Mouse (Mus musculus): ENCODE measurements around the gene Rbms3. TPM values are rescaled to one million over a fixed set of nuclear protein-coding genes. Genes with fewer than 3 reads are reported as not detected.
A peak's percentile ranks its signal among the peaks of the same experiment; 100 is the strongest.

Rbms3 gene
- total RNA-seq, 2 experiments from 2014 or later = 11.5 to 13.0 TPM

DNA sequence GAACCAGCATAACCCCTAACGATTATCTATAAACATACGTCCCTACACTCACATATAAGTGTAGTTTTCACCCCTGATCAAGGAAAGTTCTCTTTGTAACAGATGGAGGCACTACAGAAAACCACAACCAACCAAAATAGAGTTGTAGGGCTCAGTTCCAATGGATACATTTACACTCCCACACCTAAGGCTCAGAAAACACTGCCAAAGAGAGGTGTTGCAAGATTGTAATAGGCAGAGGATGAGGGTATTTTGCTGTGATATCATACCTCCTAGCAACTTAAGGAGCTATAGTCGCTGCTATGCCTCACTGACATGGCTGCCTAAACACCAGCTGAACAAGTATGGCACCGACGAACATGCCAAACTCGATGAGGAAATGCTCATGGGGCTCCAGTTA is 44.4 kb downstream of the Rbms3 start:
- H3K4me3 ChIP-seq = no peak overlapping the region
- no peak overlapping the region for H3K27ac ChIP-seq
- intact Hi-C loops (cut with DNase I) = no loop called here
- TF ChIP-seq CTCF (IDR thresholded peaks at IDR 0.05) = no peak
- DNase-seq (ENCODE audit: extremely low spot score in 1 of 2, low spot score in 2 of 2) = no peak

DNA sequence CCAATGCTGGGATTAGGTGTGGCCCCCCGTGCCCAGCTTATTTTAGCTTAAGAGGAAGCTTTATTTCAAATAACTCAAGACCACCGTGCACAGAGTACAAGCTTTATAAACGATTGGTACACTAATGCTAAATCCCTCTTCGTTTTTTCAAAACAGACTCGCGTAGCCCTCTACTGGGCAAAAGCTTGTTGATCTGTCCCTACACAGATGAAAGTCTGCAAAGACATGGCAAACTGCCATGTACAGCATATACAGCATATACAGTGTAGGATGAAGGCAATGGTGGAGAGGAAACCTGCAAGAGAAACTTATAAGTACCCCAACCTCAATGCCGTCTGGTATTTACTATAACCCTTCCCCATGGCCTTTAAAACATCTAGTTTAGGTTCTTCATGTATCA is 46.1 kb downstream of the Rbms3 start:
- TF ChIP-seq CTCF (IDR thresholded peaks at IDR 0.05) = peak; percentile 36
- peak in 1 of 2 experiments; percentile 12 for DNase-seq (ENCODE audit: extremely low spot score in 1 of 2, low spot score in 2 of 2)
- Histone ChIP-seq H3K27ac (no peak overlapping the region), H3K4me3 (no peak overlapping the region)
- intact Hi-C loops (cut with DNase I) = no loop called here

DNA sequence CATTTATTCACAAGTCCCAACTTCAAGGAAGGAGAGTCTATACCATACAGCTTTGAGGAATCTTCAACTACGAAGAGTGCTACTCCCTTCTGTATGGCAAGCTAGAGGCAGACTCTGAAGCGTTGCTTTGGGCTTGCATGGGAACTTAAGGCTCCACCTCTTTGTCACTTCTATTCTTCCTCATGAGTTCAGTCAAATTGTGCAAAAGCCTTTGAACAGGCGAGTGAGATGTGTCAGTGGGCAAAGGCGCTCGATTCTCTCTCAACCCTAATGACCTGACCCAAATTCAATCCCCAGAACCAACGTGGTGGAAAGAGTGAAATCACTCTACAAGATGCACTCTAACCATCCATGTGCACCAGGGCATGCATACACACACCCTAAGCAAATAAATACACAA is 47.1 kb downstream of the Rbms3 start:
- intact Hi-C loops (cut with DNase I) = no loop called here
- no peak for DNase-seq (ENCODE audit: extremely low spot score in 1 of 2, low spot score in 2 of 2)
- TF ChIP-seq CTCF (IDR thresholded peaks at IDR 0.05) = no peak
- Histone ChIP-seq H3K4me3 (no peak overlapping the region), H3K27ac (no peak overlapping the region)

DNA sequence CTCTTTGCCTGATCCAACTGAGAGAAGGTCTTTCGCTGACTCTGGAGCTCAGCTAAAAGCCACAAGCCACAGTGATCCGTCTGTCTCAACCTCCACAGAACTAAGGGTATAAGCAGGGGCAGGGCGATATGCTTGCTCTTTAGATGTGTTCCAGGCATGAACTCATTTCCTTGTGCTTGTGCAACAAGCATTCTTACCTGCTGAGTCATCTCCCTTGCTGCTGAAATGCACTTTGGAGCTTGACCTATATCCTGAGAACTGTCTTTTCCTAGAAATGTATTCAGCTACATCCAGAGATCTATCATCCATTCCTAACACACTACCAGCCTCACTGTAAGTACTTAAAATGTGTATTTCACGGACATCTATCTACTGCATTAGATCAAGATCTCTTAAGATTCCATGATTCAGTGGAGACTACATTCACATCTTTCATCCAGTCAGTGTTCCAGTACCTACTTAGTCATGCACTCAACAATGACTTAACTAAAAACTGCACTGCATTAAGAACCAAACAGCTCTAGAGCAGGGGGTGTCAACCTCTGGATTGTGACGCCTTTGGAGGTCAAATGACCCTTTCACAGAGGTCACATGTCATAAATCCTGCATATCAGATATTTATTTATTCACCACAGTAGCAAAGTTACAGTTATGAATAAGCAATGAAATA is 58.4 kb downstream of the Rbms3 start:
- TF ChIP-seq CTCF (IDR thresholded peaks at IDR 0.05) = no peak
- Histone ChIP-seq H3K27ac (no peak overlapping the region), H3K4me3 (no peak overlapping the region)
- no peak for DNase-seq (ENCODE audit: extremely low spot score in 1 of 2, low spot score in 2 of 2)
- intact Hi-C loops (cut with DNase I) = no loop called here

DNA sequence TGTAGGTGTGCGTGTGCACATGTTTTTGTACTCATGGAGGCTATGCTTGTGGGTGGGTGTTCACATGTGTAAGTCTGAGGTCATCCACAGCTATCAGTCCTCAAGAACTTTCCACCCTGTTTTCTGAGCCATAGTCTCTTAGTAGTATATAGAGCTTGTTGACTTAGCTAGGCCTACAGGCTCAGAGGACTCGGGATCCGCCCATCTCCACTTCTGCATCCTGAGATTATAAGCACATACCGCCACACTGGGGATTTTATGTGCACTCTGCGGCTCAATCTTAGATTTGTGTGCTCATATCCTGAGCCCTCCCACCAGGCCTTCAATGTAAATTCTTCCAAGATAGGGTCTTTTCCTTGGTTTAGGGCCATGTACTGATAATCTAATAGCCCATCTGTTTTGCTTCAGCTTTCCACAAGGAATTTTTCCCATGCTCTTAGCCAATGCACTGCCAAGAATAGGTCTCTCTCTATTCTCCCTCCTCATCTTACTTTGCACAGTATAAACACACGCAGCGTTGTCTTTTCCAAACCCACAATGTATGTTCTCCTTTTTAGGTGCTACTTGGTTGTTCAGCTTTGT is 59.4 kb downstream of the Rbms3 start:
- Histone ChIP-seq H3K27ac (no peak overlapping the region), H3K4me3 (no peak overlapping the region)
- DNase-seq (ENCODE audit: extremely low spot score in 1 of 2, low spot score in 2 of 2) = no peak
- TF ChIP-seq CTCF (IDR thresholded peaks at IDR 0.05) = no peak
- intact Hi-C loops (cut with DNase I) = no loop called here

DNA sequence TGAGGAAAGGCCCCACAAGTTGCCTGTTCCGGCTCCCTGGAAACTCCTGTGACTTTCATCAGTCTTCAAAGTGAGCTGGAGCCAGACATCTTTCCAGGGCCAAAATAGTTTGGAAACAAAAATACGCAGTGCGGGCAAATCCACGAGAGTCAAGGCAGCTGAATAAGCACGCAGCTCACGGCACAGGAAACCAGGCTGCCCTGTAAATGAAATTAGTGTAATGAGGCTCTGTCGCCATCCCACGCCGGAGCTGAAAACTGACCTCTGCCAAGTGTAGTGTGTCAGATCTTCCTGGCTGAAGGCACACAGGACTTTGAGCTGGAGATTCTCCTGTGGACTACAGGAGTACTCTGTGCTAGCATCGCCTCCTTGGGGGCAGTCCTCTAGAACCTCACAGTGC is 63.4 kb downstream of the Rbms3 start:
- no peak for TF ChIP-seq CTCF (IDR thresholded peaks at IDR 0.05)
- intact Hi-C loops (cut with DNase I) = no loop called here
- H3K27ac ChIP-seq = no peak overlapping the region
- no peak for DNase-seq (ENCODE audit: extremely low spot score in 1 of 2, low spot score in 2 of 2)
- H3K4me3 ChIP-seq = no peak overlapping the region

DNA sequence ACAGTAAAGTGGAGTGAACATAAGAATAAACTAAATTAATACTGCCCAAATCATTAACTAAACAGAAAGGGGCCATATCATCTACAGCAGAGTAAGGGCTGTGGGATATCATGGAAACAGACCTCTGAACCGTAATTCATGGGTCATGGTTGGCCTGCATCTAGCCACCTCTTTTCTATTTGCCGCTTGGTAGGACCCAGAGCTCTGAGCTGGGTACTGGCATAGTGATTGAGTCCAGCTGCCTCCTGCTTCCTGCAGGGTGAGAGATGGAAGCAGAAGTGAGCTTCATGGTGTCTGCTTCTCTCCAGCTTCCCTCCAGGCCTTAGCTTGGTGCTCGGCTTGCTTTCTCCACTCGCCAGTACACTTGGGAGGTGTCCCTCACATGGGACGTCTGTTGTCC is 71.2 kb downstream of the Rbms3 start:
- H3K27ac ChIP-seq = no peak overlapping the region
- no peak for TF ChIP-seq CTCF (IDR thresholded peaks at IDR 0.05)
- no peak overlapping the region for H3K4me3 ChIP-seq
- no peak for DNase-seq (ENCODE audit: extremely low spot score in 1 of 2, low spot score in 2 of 2)
- intact Hi-C loops (cut with DNase I) = no loop called here

DNA sequence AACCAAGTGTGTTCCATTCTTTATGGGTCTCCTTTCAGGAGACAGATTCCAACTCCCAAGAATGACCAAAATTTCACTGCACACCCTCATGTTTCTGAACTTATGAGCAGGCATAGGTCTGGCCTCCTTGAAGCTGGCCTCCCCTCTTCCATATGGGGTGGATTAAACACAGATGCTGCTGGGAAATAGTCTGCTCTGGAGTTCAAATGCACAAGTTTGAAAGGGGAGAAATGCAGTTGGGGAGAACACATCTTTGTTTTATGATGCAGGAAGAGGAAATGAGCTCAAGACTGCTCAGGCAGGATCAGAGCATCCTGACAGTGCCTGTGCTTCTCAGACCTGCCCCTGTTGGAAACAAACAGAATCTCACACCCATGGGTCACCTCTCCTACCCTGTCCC is 75.4 kb downstream of the Rbms3 start:
- no peak overlapping the region for H3K27ac ChIP-seq
- intact Hi-C loops (cut with DNase I) = no loop called here
- no peak overlapping the region for H3K4me3 ChIP-seq
- no peak for DNase-seq (ENCODE audit: extremely low spot score in 1 of 2, low spot score in 2 of 2)
- no peak for TF ChIP-seq CTCF (IDR thresholded peaks at IDR 0.05)

DNA sequence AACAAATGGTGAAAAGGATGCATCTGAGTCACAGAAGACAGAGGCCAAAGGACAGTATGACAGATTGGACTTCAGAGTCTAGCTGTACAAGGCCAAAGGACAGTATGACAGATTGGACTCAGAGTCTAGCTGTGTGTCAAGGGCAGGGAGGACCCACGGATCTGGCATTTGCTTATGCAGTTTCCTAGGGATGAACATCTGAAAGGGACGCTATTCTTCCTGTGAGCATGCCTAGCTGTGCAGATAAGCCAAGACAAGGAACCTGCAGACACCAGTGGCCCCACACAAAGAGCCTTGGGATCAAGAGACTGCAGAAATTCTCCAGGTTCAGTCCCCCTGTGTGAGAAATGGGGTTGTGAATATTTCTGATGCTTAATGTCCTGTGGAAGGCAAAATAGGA is 100.4 kb downstream of the Rbms3 start:
- intact Hi-C loops (cut with DNase I) = no loop called here
- no peak overlapping the region for H3K4me3 ChIP-seq
- no peak for DNase-seq (ENCODE audit: extremely low spot score in 1 of 2, low spot score in 2 of 2)
- TF ChIP-seq CTCF (IDR thresholded peaks at IDR 0.05) = no peak
- no peak overlapping the region for H3K27ac ChIP-seq

DNA sequence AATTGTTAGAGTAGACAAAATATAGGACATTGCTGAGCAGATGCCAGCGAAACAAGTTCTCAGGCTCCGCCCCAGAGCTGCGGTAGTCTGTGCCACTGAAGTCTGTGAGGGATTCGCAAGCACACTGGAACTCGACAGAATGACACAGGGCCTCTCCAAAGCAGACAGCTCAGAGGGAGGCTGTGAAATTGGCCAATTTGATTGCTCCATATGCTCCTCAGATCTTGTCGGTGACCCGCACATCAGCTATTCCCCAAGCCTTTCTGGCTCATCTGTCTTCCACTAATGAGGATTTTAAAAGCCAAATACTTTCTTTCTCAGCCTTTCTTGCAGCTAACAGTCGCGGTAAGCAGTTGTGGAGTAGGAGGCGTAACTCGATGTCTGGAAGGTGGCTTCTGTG is 120.8 kb downstream of the Rbms3 start:
- Histone ChIP-seq H3K27ac (no peak overlapping the region), H3K4me3 (no peak overlapping the region)
- no peak for TF ChIP-seq CTCF (IDR thresholded peaks at IDR 0.05)
- intact Hi-C loops (cut with DNase I) = no loop called here
- no peak for DNase-seq (ENCODE audit: extremely low spot score in 1 of 2, low spot score in 2 of 2)

DNA sequence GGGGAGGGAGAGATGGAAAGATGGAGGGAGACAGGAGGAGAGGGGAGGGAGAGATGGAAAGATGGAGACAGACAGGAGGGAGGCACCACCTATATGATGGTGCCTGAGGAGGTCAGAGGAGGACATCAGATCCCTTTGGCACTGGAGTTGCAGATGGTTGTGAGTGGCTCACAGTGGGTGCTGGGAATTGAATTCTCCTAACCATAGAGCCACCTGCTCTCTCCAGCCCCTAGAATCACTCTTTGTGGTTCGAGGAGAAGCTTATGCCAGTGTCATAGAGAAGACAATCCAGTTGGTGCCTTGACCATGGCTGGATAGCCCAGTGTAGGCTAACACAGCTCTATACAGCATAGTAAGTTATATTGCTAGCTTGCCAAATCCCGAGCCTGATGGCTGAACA is 137.8 kb downstream of the Rbms3 start:
- no peak for TF ChIP-seq CTCF (IDR thresholded peaks at IDR 0.05)
- intact Hi-C loops (cut with DNase I) = no loop called here

DNA sequence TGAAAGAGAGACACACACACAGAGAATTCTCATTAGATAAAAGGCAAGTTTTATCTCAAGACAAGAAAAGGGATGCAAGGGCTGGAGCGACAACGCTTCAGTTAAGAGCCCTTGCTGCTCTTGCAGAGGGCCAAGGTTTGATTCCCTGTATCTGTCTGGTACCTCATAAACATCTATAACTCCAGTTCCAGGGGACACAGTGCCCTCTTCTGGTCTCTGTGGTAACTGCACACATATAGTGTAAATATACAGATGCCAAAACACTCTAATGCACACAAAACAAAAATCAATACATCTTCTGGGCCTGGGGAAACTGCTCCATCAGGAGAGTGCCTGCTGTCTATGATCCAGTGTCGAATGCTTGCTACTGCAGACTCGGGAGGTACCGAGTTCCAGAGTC is 145.3 kb downstream of the Rbms3 start:
- intact Hi-C loops (cut with DNase I) = no loop called here
- peak; percentile 34 for TF ChIP-seq CTCF (IDR thresholded peaks at IDR 0.05)
- DNase-seq (ENCODE audit: extremely low spot score in 1 of 2, low spot score in 2 of 2) = no peak

More for the DNA sequence above, 137.8 kb downstream of the Rbms3 start:
- Histone ChIP-seq H3K27ac (no peak overlapping the region), H3K4me3 (no peak overlapping the region)
- no peak for DNase-seq (ENCODE audit: extremely low spot score in 1 of 2, low spot score in 2 of 2)

DNA sequence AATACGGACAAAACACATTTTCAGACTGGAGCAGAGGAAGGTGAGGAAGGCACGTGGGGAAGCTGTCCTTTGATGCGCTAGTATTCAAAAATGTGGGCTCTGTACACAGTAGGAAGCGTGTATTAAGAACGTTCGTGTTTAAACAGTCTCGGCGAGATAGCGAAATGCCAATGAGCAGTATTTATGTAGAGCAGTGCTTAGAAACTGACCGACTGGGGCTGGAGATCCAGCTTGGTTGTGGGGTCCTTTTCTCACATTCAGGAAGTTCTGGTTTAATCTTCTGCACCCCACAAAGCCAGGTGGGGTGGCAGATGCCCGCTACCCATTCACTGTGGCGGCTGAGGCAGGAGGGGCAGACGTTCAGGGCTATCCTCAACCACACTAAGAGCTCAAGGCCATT is 153.0 kb downstream of the Rbms3 start:
- intact Hi-C loops (cut with DNase I) = no loop called here
- no peak for TF ChIP-seq CTCF (IDR thresholded peaks at IDR 0.05)
- no peak for DNase-seq (ENCODE audit: extremely low spot score in 1 of 2, low spot score in 2 of 2)

More for the DNA sequence above, 145.3 kb downstream of the Rbms3 start:
- H3K4me3 ChIP-seq = no peak overlapping the region
- H3K27ac ChIP-seq = no peak overlapping the region

More for the DNA sequence above, 153.0 kb downstream of the Rbms3 start:
- Histone ChIP-seq H3K4me3 (no peak overlapping the region), H3K27ac (no peak overlapping the region)

Data from left cerebral cortex, adult 2 months (tissue).